Mouse (Mus musculus) bone marrow, adult 2 months (tissue): ENCODE data around the gene Eapp.

ENCODE experiments used
- CTCF ChIP-seq: fragments of 200-500 bp; IDR thresholded peaks from 2 replicates; pipeline ENCODE4 v1.5.1; 2011; ENCODE audit warnings: low read length, control low read depth; ENCODE audit not compliant: control insufficient read depth, insufficient read depth
- POLR2A ChIP-seq: fragments of 200-500 bp; IDR thresholded peaks from 2 replicates; pipeline ENCODE4 v1.6.1; 2011; ENCODE audit warnings: low read depth, mild to moderate bottlenecking, control low read depth, low read length, borderline replicate concordance; ENCODE audit not compliant: control insufficient read depth

DNA sequence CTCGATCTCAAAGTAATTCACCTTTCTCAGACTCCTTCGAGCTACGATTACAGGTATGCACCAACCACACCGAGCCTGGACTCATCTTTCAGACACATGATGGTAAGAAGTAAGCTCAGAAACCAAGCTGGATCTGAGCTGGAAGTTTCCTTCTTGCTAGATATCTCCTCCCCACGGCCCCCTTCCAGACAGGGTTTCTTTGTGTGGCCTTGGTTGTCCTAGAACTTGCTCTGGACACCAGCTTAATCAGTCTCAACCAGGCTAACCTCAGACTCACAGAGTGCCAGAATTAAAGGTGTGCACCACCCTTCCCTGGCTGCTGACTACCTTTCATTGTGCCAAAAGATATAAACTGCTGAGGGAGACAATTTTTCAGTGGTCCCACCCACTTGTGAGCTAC lies 37.7 kb downstream of the Eapp start:
- no peak for TF ChIP-seq CTCF
- no peak for TF ChIP-seq POLR2A
